Mouse (Mus musculus) embryonic facial prominence, embryonic 12.5 days (tissue): ENCODE measurements around the gene Casd1. TPM values are rescaled to one million over a fixed set of nuclear protein-coding genes. Genes with fewer than 3 reads are reported as not detected.
"Not testable (repeated sequence)": the region's sequence is repeated elsewhere in the genome, so short reads cannot be mapped to it uniquely, and the experiment has no call there.

Source experiments
- ATAC-seq: fragments of 200-750 bp; cut with Nextera tagmentation; 2 replicates; pipeline ENCODE4 v1.8.0; 2017; ENCODE audit not compliant: insufficient number of reproducible peaks, insufficient read depth, low FRiP score, low TSS enrichment
- H3K27ac ChIP-seq: fragments of 300-500 bp; sonication (generic); 2 replicates; pipeline ENCODE4 v1.5.1; 2016; ENCODE audit warnings: mild to moderate bottlenecking
- H3K27me3 ChIP-seq: fragments of 300-500 bp; sonication (generic); 2 replicates; pipeline ENCODE4 v1.6.1; 2016; ENCODE audit warnings: mild to moderate bottlenecking, moderate library complexity
- H3K36me3 ChIP-seq: fragments of 300-500 bp; sonication (generic); 2 replicates; pipeline ENCODE4 v1.6.1; 2016; ENCODE audit warnings: mild to moderate bottlenecking
- H3K4me1 ChIP-seq: fragments of 300-500 bp; sonication (generic); 2 replicates; pipeline ENCODE4 v1.6.1; 2016
- H3K4me2 ChIP-seq: fragments of 300-500 bp; sonication (generic); replicated peaks from 2 replicates; pipeline ENCODE4 v1.6.1; 2016; ENCODE audit warnings: mild to moderate bottlenecking, moderate library complexity
- H3K4me3 ChIP-seq: fragments of 300-500 bp; sonication (generic); 2 replicates; pipeline ENCODE4 v1.5.1; 2016; ENCODE audit warnings: mild to moderate bottlenecking
- H3K9ac ChIP-seq: fragments of 300-500 bp; sonication (generic); 2 replicates; pipeline ENCODE4 v1.6.1; 2016; ENCODE audit warnings: mild to moderate bottlenecking, moderate library complexity
- H3K9me3 ChIP-seq: fragments of 300-500 bp; sonication (generic); 2 replicates; pipeline ENCODE4 v1.6.1; 2016; ENCODE audit warnings: mild to moderate bottlenecking, moderate library complexity
- WGBS: fragments of 180-500 bp; shearing (Covaris S2); methylation state at CpG from one replicate; pipeline ENCODE4 v1.1.7; 2016; 5-methylcytosine and 5-hydroxymethylcytosine counted together
- polyA plus RNA-seq: library from polyadenylated mRNA; unstranded; fragments of >200 nt; fragmentation: Nextera tagmentation; extraction: Ambion mirVana; gene quantifications from 2 replicates; pipeline ENCODE4 v1.2.1, GENCODE M21; 2016

Gene Casd1
- polyA plus RNA-seq, 1 experiment from 2014 or later = 42.7 TPM

- no peak overlapping the region for H3K27ac ChIP-seq
- H3K27me3 ChIP-seq = no peaks in the 10 kb centered on the region
- H3K9me3 ChIP-seq = no peaks in the 10 kb centered on the region
- H3K36me3 ChIP-seq = peaks cover 31% of the 10 kb centered on the region
- H3K4me3 ChIP-seq = no peak overlapping the region
- no peak for ATAC-seq
- 84% methylated on average over 10 of the region's 10 CpGs for WGBS
- H3K4me1 ChIP-seq = no peaks in the 10 kb centered on the region
- H3K9ac ChIP-seq = no peak overlapping the region
- H3K4me2 ChIP-seq = no peak overlapping the region
Observed at GRCm38 (mm10) chr6:4617911-4618310, 17.3 kb downstream of the Casd1 start.

GRCm38 (mm10) chr6:4631464-4631863 lies 30.8 kb downstream of the Casd1 start:
- Histone ChIP-seq H3K4me2 (no peak overlapping the region), H3K27ac (no peak overlapping the region), H3K36me3 (0 out of 2 replicates have a peak, but pooled peaks cover 5% of the 10 kb centered on the region), H3K4me3 (no peak overlapping the region), H3K9ac (no peak overlapping the region), H3K9me3 (no peaks in the 10 kb centered on the region), H3K27me3 (no peaks in the 10 kb centered on the region), H3K4me1 (no peaks in the 10 kb centered on the region)
- no peak for ATAC-seq
- WGBS = 79% methylated on average over 3 of the region's 3 CpGs

- no peak overlapping the region for H3K4me2 ChIP-seq
- H3K4me3 ChIP-seq = no peak overlapping the region
- H3K4me1 ChIP-seq = no peaks in the 10 kb centered on the region
- no peaks in the 10 kb centered on the region for H3K9me3 ChIP-seq
- H3K36me3 ChIP-seq = peaks cover 5% of the 10 kb centered on the region; the same call in 1 of the 2 replicates
- H3K9ac ChIP-seq = no peak overlapping the region
- ATAC-seq = no peak
- no peaks in the 10 kb centered on the region for H3K27me3 ChIP-seq
- H3K27ac ChIP-seq = no peak overlapping the region
- 79% methylated on average over 4 of the region's 4 CpGs for WGBS
Observed at GRCm38 (mm10) chr6:4633189-4633588, 32.5 kb downstream of the Casd1 start.

GRCm38 (mm10) chr6:4634804-4635203 lies 34.2 kb downstream of the Casd1 start:
- Histone ChIP-seq H3K27me3 (no peaks in the 10 kb centered on the region), H3K36me3 (peaks cover 1% of the 10 kb centered on the region; the same call in 1 of the 2 replicates), H3K27ac (no peak overlapping the region), H3K4me1 (no peaks in the 10 kb centered on the region), H3K9me3 (no peaks in the 10 kb centered on the region), H3K9ac (no peak overlapping the region), H3K4me3 (no peak overlapping the region), H3K4me2 (no peak overlapping the region)
- ATAC-seq = no peak
- WGBS = 81% methylated on average over 1 of the region's 1 CpGs

GRCm38 (mm10) chr6:4642068-4642467 lies 41.4 kb downstream of the Casd1 start:
- ATAC-seq = no peak
- no peaks in the 10 kb centered on the region for H3K4me1 ChIP-seq
- 91% methylated on average over 7 of the region's 7 CpGs for WGBS
- H3K36me3 ChIP-seq = peaks cover 19% of the 10 kb centered on the region
- H3K27me3 ChIP-seq = no peaks in the 10 kb centered on the region
- no peak overlapping the region for H3K9ac ChIP-seq
- H3K4me2 ChIP-seq = no peak overlapping the region
- no peak overlapping the region for H3K4me3 ChIP-seq
- H3K27ac ChIP-seq = no peak overlapping the region
- H3K9me3 ChIP-seq = no peaks in the 10 kb centered on the region

GRCm38 (mm10) chr6:4647351-4647750 lies 46.7 kb downstream of the Casd1 start:
- Histone ChIP-seq H3K27ac (no peak overlapping the region), H3K4me1 (no peaks in the 10 kb centered on the region), H3K27me3 (no peaks in the 10 kb centered on the region), H3K4me2 (no peak overlapping the region), H3K9me3 (no peaks in the 10 kb centered on the region), H3K9ac (no peak overlapping the region), H3K4me3 (no peak overlapping the region), H3K36me3 (peaks cover under 1% of the 10 kb centered on the region; the same call in 1 of the 2 replicates)
- WGBS = 87% methylated on average over 3 of the region's 3 CpGs
- no peak for ATAC-seq

GRCm38 (mm10) chr6:4652596-4653134 lies 52.0 kb downstream of the Casd1 start:
- H3K27ac ChIP-seq = no peak overlapping the region
- H3K4me1 ChIP-seq = no peaks in the 10 kb centered on the region
- no peak overlapping the region for H3K9ac ChIP-seq
- no peak for ATAC-seq
- H3K4me3 ChIP-seq = no peak overlapping the region
- no peak overlapping the region for H3K4me2 ChIP-seq
- H3K27me3 ChIP-seq = no peaks in the 10 kb centered on the region
- 76% methylated on average over 8 of the region's 8 CpGs for WGBS
- H3K9me3 ChIP-seq = no peaks in the 10 kb centered on the region
- no peaks in the 10 kb centered on the region for H3K36me3 ChIP-seq

- not testable (repeated sequence) for H3K9me3 ChIP-seq, H3K4me1 ChIP-seq, ATAC-seq, H3K9ac ChIP-seq, H3K4me2 ChIP-seq, H3K27ac ChIP-seq, H3K36me3 ChIP-seq, H3K4me3 ChIP-seq, H3K27me3 ChIP-seq
- WGBS = 96% methylated on average over 12 of the region's 12 CpGs
Observed at GRCm38 (mm10) chr6:4653741-4654140, 53.1 kb downstream of the Casd1 start.

- no peak overlapping the region for H3K4me3 ChIP-seq
- no peaks in the 10 kb centered on the region for H3K9me3 ChIP-seq
- no peaks in the 10 kb centered on the region for H3K4me1 ChIP-seq
- no peak for ATAC-seq
- WGBS = 74% methylated on average over 5 of the region's 5 CpGs
- H3K9ac ChIP-seq = no peak overlapping the region
- no peaks in the 10 kb centered on the region for H3K27me3 ChIP-seq
- no peak overlapping the region for H3K27ac ChIP-seq
- H3K4me2 ChIP-seq = no peak overlapping the region
- no peaks in the 10 kb centered on the region for H3K36me3 ChIP-seq
Observed at GRCm38 (mm10) chr6:4655466-4655865, 54.8 kb downstream of the Casd1 start.

GRCm38 (mm10) chr6:4655924-4656323 lies 55.3 kb downstream of the Casd1 start:
- ATAC-seq = no peak
- WGBS = 90% methylated on average over 4 of the region's 4 CpGs

GRCm38 (mm10) chr6:4658861-4659260 lies 58.2 kb downstream of the Casd1 start:
- ATAC-seq = no peak
- WGBS = 83% methylated on average over 13 of the region's 13 CpGs
- H3K27ac ChIP-seq = no peak overlapping the region

More at GRCm38 (mm10) chr6:4655924-4656323, 55.3 kb downstream of the Casd1 start:
- no peak overlapping the region for H3K27ac ChIP-seq
- H3K4me3 ChIP-seq = no peak overlapping the region
- H3K9me3 ChIP-seq = no peaks in the 10 kb centered on the region
- no peak overlapping the region for H3K4me2 ChIP-seq
- H3K4me1 ChIP-seq = no peaks in the 10 kb centered on the region
- no peaks in the 10 kb centered on the region for H3K36me3 ChIP-seq
- H3K9ac ChIP-seq = no peak overlapping the region
- no peaks in the 10 kb centered on the region for H3K27me3 ChIP-seq

GRCm38 (mm10) chr6:4663516-4663915 lies 62.9 kb downstream of the Casd1 start:
- 70% methylated on average over 2 of the region's 2 CpGs for WGBS
- Histone ChIP-seq H3K27ac (no peak overlapping the region), H3K4me1 (no peaks in the 10 kb centered on the region), H3K4me2 (no peak overlapping the region), H3K9ac (no peak overlapping the region), H3K36me3 (no peaks in the 10 kb centered on the region), H3K4me3 (no peak overlapping the region), H3K27me3 (no peaks in the 10 kb centered on the region), H3K9me3 (no peaks in the 10 kb centered on the region)
- no peak for ATAC-seq

More at GRCm38 (mm10) chr6:4658861-4659260, 58.2 kb downstream of the Casd1 start:
- H3K9ac ChIP-seq = no peak overlapping the region
- H3K4me3 ChIP-seq = no peak overlapping the region
- H3K4me2 ChIP-seq = no peak overlapping the region
- no peaks in the 10 kb centered on the region for H3K9me3 ChIP-seq
- no peaks in the 10 kb centered on the region for H3K4me1 ChIP-seq
- no peaks in the 10 kb centered on the region for H3K27me3 ChIP-seq
- H3K36me3 ChIP-seq = no peaks in the 10 kb centered on the region
